Mouse (Mus musculus): ENCODE data around the gene Gm49396. TPM values are rescaled to one million over a fixed set of nuclear protein-coding genes. Genes with fewer than 3 reads are reported as not detected.

The Gm49396 gene
- total and polyA plus RNA-seq, 2 experiments from 2014 or later: 0.61 to 3.0 TPM

GRCm38 (mm10) chr7:30608476-30608875, 45.3 kb downstream of the Gm49396 start:
- Histone ChIP-seq H3K4me3 (ENCODE audit: low read depth, low read length) (no peak overlapping the region), H3K9me3 (replicated peaks; ENCODE audit: control insufficient read depth, low read length) (no peaks in the 10 kb centered on the region), H3K27ac (ENCODE audit: low read depth) (no peak overlapping the region), H3K4me1 (ENCODE audit: control insufficient read depth, insufficient read depth) (peaks cover 8% of the 10 kb centered on the region; the same call in 1 of the 2 replicates), H3K4me2 (ENCODE audit: low read depth, low read length) (no peak overlapping the region), H3K36me3 (replicated peaks; ENCODE audit: control insufficient read depth, insufficient read depth, low read length) (no peaks in the 10 kb centered on the region), H3K9ac (replicated peaks; ENCODE audit: low read depth, low read length) (no peak overlapping the region), H3K27me3 (ENCODE audit: control insufficient read depth, insufficient read depth, low read length) (no peaks in the 10 kb centered on the region)
- DNase-seq (ENCODE audit: low spot score): no peak
- WGBS: 57% methylated on average over 16 of the region's 16 CpGs
- TF ChIP-seq EP300 (IDR thresholded peaks at IDR 0.05; ENCODE audit: low read depth): no peak
- TF ChIP-seq CTCF (IDR thresholded peaks at IDR 0.05; ENCODE audit: low read depth): no peak
- no peak for ATAC-seq (ENCODE audit: insufficient read depth, low read depth)

GRCm38 (mm10) chr7:30610043-30610442, 46.9 kb downstream of the Gm49396 start:
- DNase-seq (ENCODE audit: low spot score): peak; percentile 71
- peak overlapping the region; percentile 71 for H3K27ac ChIP-seq (ENCODE audit: low read depth)
- no peak overlapping the region for H3K4me3 ChIP-seq (ENCODE audit: low read depth, low read length)
- peaks cover 8% of the 10 kb centered on the region; the same call in 1 of the 2 replicates for H3K4me1 ChIP-seq (ENCODE audit: control insufficient read depth, insufficient read depth)
- 0 out of 2 replicates have a peak overlapping the region, but pooled peaks have one; percentile 11 for H3K4me2 ChIP-seq (ENCODE audit: low read depth, low read length)
- whole genome bisulfite sequencing: 29% methylated on average over 7 of the region's 7 CpGs
- H3K9ac ChIP-seq (replicated peaks; ENCODE audit: low read depth, low read length): 0 out of 2 replicates have a peak overlapping the region, but pooled peaks have one; percentile 16
- ATAC-seq (ENCODE audit: insufficient read depth, low read depth): peak; percentile 91
- no peaks in the 10 kb centered on the region for H3K9me3 ChIP-seq (replicated peaks; ENCODE audit: control insufficient read depth, low read length)
- no peaks in the 10 kb centered on the region for H3K27me3 ChIP-seq (ENCODE audit: control insufficient read depth, insufficient read depth, low read length)
- TF ChIP-seq EP300 (IDR thresholded peaks at IDR 0.05; ENCODE audit: low read depth) (no peak), CTCF (IDR thresholded peaks at IDR 0.05; ENCODE audit: low read depth) (no peak)
- H3K36me3 ChIP-seq (replicated peaks; ENCODE audit: control insufficient read depth, insufficient read depth, low read length): no peaks in the 10 kb centered on the region

- Histone ChIP-seq H3K27me3 (ENCODE audit: control insufficient read depth, insufficient read depth, low read length) (no peaks in the 10 kb centered on the region), H3K4me3 (ENCODE audit: low read depth, low read length) (no peak within 1 kb of the TSS), H3K4me1 (ENCODE audit: control insufficient read depth, insufficient read depth) (peaks cover 8% of the 10 kb centered on the region; the same call in 1 of the 2 replicates), H3K27ac (ENCODE audit: low read depth) (no peak within 1 kb of the TSS), H3K9ac (replicated peaks; ENCODE audit: low read depth, low read length) (no peak within 1 kb of the TSS), H3K36me3 (replicated peaks; ENCODE audit: control insufficient read depth, insufficient read depth, low read length) (peaks cover 21% of the 10 kb centered on the region), H3K4me2 (ENCODE audit: low read depth, low read length) (no peak within 1 kb of the TSS), H3K9me3 (replicated peaks; ENCODE audit: control insufficient read depth, low read length) (no peaks in the 10 kb centered on the region)
- TF ChIP-seq CTCF (IDR thresholded peaks at IDR 0.05; ENCODE audit: low read depth) (no peak), EP300 (IDR thresholded peaks at IDR 0.05; ENCODE audit: low read depth) (no peak)
- DNase-seq (ENCODE audit: low spot score): no peak
- no peak for ATAC-seq (ENCODE audit: insufficient read depth, low read depth)
- WGBS: 78% methylated on average over 8 of the region's 8 CpGs
These were observed 49.7 kb downstream of the Gm49396 start, which contains the start of gene Upk1a for GRCm38 (mm10) chr7:30612654-30613402. Gene Upk1a (minus strand): TSS chr7:30612847.

GRCm38 (mm10) chr7:30613529-30614112, 50.5 kb downstream of the Gm49396 start:
- peaks cover 29% of the 10 kb centered on the region for H3K36me3 ChIP-seq (replicated peaks; ENCODE audit: control insufficient read depth, insufficient read depth, low read length)
- no peak overlapping the region for H3K4me3 ChIP-seq (ENCODE audit: low read depth, low read length)
- no peak overlapping the region for H3K27ac ChIP-seq (ENCODE audit: low read depth)
- no peaks in the 10 kb centered on the region for H3K9me3 ChIP-seq (replicated peaks; ENCODE audit: control insufficient read depth, low read length)
- H3K9ac ChIP-seq (replicated peaks; ENCODE audit: low read depth, low read length): no peak overlapping the region
- H3K27me3 ChIP-seq (ENCODE audit: control insufficient read depth, insufficient read depth, low read length): no peaks in the 10 kb centered on the region
- ATAC-seq (ENCODE audit: insufficient read depth, low read depth) (peak; percentile 33; the same call in 1 of the 2 replicates), DNase-seq (ENCODE audit: low spot score) (peak; percentile 40)
- TF ChIP-seq EP300 (IDR thresholded peaks at IDR 0.05; ENCODE audit: low read depth) (no peak), CTCF (IDR thresholded peaks at IDR 0.05; ENCODE audit: low read depth) (peak; percentile 59)
- no peak overlapping the region for H3K4me2 ChIP-seq (ENCODE audit: low read depth, low read length)
- H3K4me1 ChIP-seq (ENCODE audit: control insufficient read depth, insufficient read depth): peaks cover 8% of the 10 kb centered on the region; the same call in 1 of the 2 replicates
- WGBS: 21% methylated on average over 14 of the region's 14 CpGs

- H3K36me3 ChIP-seq (replicated peaks; ENCODE audit: control insufficient read depth, insufficient read depth, low read length): peaks cover 38% of the 10 kb centered on the region
- no peak overlapping the region for H3K4me2 ChIP-seq (ENCODE audit: low read depth, low read length)
- no peak for TF ChIP-seq EP300 (IDR thresholded peaks at IDR 0.05; ENCODE audit: low read depth)
- peak; percentile 13; the same call in 1 of the 2 replicates for TF ChIP-seq CTCF (IDR thresholded peaks at IDR 0.05; ENCODE audit: low read depth)
- no peak overlapping the region for H3K27ac ChIP-seq (ENCODE audit: low read depth)
- H3K27me3 ChIP-seq (ENCODE audit: control insufficient read depth, insufficient read depth, low read length): no peaks in the 10 kb centered on the region
- WGBS: 81% methylated on average over 2 of the region's 2 CpGs
- DNase-seq (ENCODE audit: low spot score) (no peak), ATAC-seq (ENCODE audit: insufficient read depth, low read depth) (no peak)
- H3K4me1 ChIP-seq (ENCODE audit: control insufficient read depth, insufficient read depth): peaks cover 8% of the 10 kb centered on the region; the same call in 1 of the 2 replicates
- H3K9ac ChIP-seq (replicated peaks; ENCODE audit: low read depth, low read length): no peak overlapping the region
- H3K4me3 ChIP-seq (ENCODE audit: low read depth, low read length): no peak overlapping the region
- H3K9me3 ChIP-seq (replicated peaks; ENCODE audit: control insufficient read depth, low read length): no peaks in the 10 kb centered on the region
These were observed 51.3 kb downstream of the Gm49396 start for GRCm38 (mm10) chr7:30614454-30614853.

Measured in heart, postnatal 0 days (tissue).